Mouse (Mus musculus): ENCODE results near the gene Ctsg. TPM values are rescaled to one million over a fixed set of nuclear protein-coding genes. Genes with fewer than 3 reads are reported as not detected.
"Not testable (repeated sequence)": the region's sequence is repeated elsewhere in the genome, so short reads cannot be mapped to it uniquely, and the experiment has no call there.

Gene Ctsg
- polyA plus RNA-seq, 1 experiment from 2014 or later, result not detected

- Histone ChIP-seq H3K36me3 (no peaks in the 10 kb centered on the region), H3K9me3 (no peaks in the 10 kb centered on the region), H3K4me3 (no peak overlapping the region), H3K27me3 (no peaks in the 10 kb centered on the region), H3K4me1 (replicated peaks) (no peaks in the 10 kb centered on the region), H3K27ac (replicated peaks) (no peak overlapping the region), H3K9ac (no peak overlapping the region), H3K4me2 (no peak overlapping the region)
- WGBS, result 76% methylated on average over 2 of the region's 2 CpGs
- ATAC-seq (ENCODE audit: low read depth), result no peak
These were observed 9.0 kb downstream of the Ctsg start for GRCm38 (mm10) chr14:56093353-56093752.

DNA sequence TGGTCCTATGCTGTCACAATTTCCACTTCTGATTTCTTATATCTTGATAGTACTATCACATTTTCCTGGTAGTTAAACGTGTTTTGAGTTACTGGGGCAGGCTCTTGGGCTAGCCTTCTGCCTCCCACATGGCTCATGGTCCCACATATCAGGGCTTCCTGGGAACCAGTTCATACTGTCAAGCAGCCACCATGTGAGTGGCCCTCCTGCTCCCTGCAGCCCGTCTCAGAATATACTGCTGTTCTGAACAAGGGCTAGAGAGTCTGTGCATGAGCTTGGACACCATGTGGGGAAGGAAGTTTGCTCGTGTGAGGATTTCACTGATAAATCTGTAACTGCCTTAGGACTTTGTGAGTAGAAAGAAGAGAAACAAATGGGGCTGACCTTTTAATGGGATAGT is 15.7 kb downstream of the Ctsg start:
- no peaks in the 10 kb centered on the region for H3K4me1 ChIP-seq (replicated peaks)
- no peaks in the 10 kb centered on the region for H3K9me3 ChIP-seq
- no peak for ATAC-seq (ENCODE audit: low read depth)
- H3K4me2 ChIP-seq, result no peak overlapping the region
- H3K9ac ChIP-seq, result no peak overlapping the region
- no peak overlapping the region for H3K4me3 ChIP-seq
- no peaks in the 10 kb centered on the region for H3K27me3 ChIP-seq
- no peaks in the 10 kb centered on the region for H3K36me3 ChIP-seq
- H3K27ac ChIP-seq (replicated peaks), result no peak overlapping the region
- 76% methylated on average over 3 of the region's 3 CpGs for WGBS

DNA sequence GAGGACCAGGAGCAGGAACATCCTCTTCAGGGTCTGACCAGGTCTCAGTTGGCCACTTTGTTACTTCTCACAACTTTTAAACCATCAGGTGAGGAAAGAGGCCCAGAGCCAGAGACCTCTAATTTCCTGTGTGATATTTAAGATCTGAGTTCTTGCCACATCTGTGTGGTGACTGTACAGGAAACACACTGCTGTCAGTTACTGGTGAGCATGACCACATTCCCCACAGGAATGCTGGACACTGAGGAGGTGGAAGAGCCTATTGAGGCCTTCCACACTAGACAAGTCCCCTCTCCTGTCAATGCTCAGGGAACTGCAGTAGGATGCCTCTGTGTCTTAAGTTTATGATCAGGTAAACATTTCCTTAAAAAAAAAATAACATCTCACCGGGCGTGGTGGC is 17.2 kb downstream of the Ctsg start, which contains the start of gene Mcpt8:
Gene Mcpt8 (minus strand): TSS at position 107 of the 400 bp plus-strand sequence.
- 98% methylated on average over 2 of the region's 2 CpGs for WGBS
- no peak for ATAC-seq (ENCODE audit: low read depth)
- H3K9me3 ChIP-seq, result no peaks in the 10 kb centered on the region
- H3K4me1 ChIP-seq (replicated peaks), result no peaks in the 10 kb centered on the region
- no peaks in the 10 kb centered on the region for H3K27me3 ChIP-seq
- no peak within 1 kb of the TSS for H3K4me3 ChIP-seq
- no peak within 1 kb of the TSS for H3K4me2 ChIP-seq
- H3K36me3 ChIP-seq, result no peaks in the 10 kb centered on the region
- no peak within 1 kb of the TSS for H3K9ac ChIP-seq
- no peak within 1 kb of the TSS for H3K27ac ChIP-seq (replicated peaks)

- Histone ChIP-seq H3K9ac (no peak overlapping the region), H3K27me3 (no peaks in the 10 kb centered on the region), H3K4me3 (no peak overlapping the region), H3K36me3 (no peaks in the 10 kb centered on the region), H3K9me3 (no peaks in the 10 kb centered on the region), H3K4me2 (no peak overlapping the region), H3K27ac (replicated peaks) (no peak overlapping the region), H3K4me1 (replicated peaks) (no peaks in the 10 kb centered on the region)
- WGBS, result 75% methylated on average over 4 of the region's 4 CpGs
- ATAC-seq (ENCODE audit: low read depth), result no peak
These were observed 20.4 kb downstream of the Ctsg start for GRCm38 (mm10) chr14:56082016-56082415.

GRCm38 (mm10) chr14:56062213-56062612 is 40.2 kb downstream of the Ctsg start, which contains the start of gene Mcpt4:
TSS of gene Mcpt4 (minus strand) at chr14:56062313.
- H3K4me2 ChIP-seq; H3K4me3 ChIP-seq; H3K36me3 ChIP-seq; H3K9ac ChIP-seq; H3K27ac ChIP-seq (replicated peaks); ATAC-seq (ENCODE audit: low read depth); H3K4me1 ChIP-seq (replicated peaks); H3K9me3 ChIP-seq; H3K27me3 ChIP-seq: not testable (repeated sequence)
- 86% methylated on average over 3 of the region's 3 CpGs for WGBS

DNA sequence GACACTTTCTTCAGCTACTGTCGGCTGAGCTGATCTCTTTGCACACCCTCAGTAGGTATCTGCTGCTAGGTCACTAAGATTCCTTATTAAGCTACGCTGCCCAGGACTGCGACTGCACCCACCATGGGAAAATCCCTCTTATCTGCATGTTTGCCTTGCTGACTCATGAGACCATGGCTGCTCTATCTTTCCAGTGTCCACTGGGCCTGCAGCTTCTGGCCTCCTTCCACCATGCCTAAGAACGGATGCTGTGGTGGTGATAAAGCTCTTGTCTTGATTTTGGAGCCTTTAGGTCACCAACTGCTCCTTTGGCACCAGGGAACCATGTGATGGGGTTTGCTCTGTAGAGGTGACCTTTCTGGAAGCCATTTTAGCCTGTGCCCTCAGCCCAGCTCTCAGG is 44.7 kb downstream of the Ctsg start:
- Histone ChIP-seq H3K4me3 (no peak overlapping the region), H3K27me3 (no peaks in the 10 kb centered on the region), H3K9ac (no peak overlapping the region), H3K4me1 (replicated peaks) (no peaks in the 10 kb centered on the region), H3K4me2 (no peak overlapping the region), H3K9me3 (no peaks in the 10 kb centered on the region), H3K27ac (replicated peaks) (no peak overlapping the region), H3K36me3 (no peaks in the 10 kb centered on the region)
- WGBS, result 90% methylated on average over 4 of the region's 4 CpGs
- ATAC-seq (ENCODE audit: low read depth), result no peak

- no peak overlapping the region for H3K9ac ChIP-seq
- no peaks in the 10 kb centered on the region for H3K9me3 ChIP-seq
- no peaks in the 10 kb centered on the region for H3K36me3 ChIP-seq
- no peaks in the 10 kb centered on the region for H3K4me1 ChIP-seq (replicated peaks)
- no peak for ATAC-seq (ENCODE audit: low read depth)
- H3K27ac ChIP-seq (replicated peaks), result no peak overlapping the region
- H3K4me2 ChIP-seq, result no peak overlapping the region
- no peaks in the 10 kb centered on the region for H3K27me3 ChIP-seq
- 85% methylated on average over 3 of the region's 3 CpGs for WGBS
- no peak overlapping the region for H3K4me3 ChIP-seq
These were observed 47.0 kb downstream of the Ctsg start for GRCm38 (mm10) chr14:56055408-56055807.

Small RNAs within 50 kb of the gene (microRNA-seq; reads per million reads assigned to microRNA genes)
- not detected for gene Mir6949

Other genes starting within 250 kb of the Ctsg start
- gene Nynrin, start 248.6 kb downstream of the Ctsg start, polyA plus RNA-seq (2015; fragmentation: Nextera tagmentation; extraction: Ambion mirVana), result 11.8 and 12.7 TPM in 2 replicates
- gene Cbln3, start 218.2 kb downstream of the Ctsg start, polyA plus RNA-seq (2015; fragmentation: Nextera tagmentation; extraction: Ambion mirVana), result 0.19 and 0.25 TPM in 2 replicates
- gene Khnyn, start 217.6 kb downstream of the Ctsg start, polyA plus RNA-seq (2015; fragmentation: Nextera tagmentation; extraction: Ambion mirVana), result 10.5 and 11.1 TPM in 2 replicates
- 105 and 109 TPM in 2 replicates for gene Sdr39u1, start 202.3 kb downstream of the Ctsg start, polyA plus RNA-seq (2015; fragmentation: Nextera tagmentation; extraction: Ambion mirVana)
- gene Cma1, start 157.9 kb downstream of the Ctsg start, polyA plus RNA-seq (2015; fragmentation: Nextera tagmentation; extraction: Ambion mirVana), result 0.47 TPM in 1 of 2 replicates, not detected in the other
- not detected in 2 replicates for gene Cma2, start 151.6 kb downstream of the Ctsg start, polyA plus RNA-seq (2015; fragmentation: Nextera tagmentation; extraction: Ambion mirVana)
- not detected in 2 replicates for gene Mcpt1, start 84.6 kb downstream of the Ctsg start, polyA plus RNA-seq (2015; fragmentation: Nextera tagmentation; extraction: Ambion mirVana)
- not detected in 2 replicates for gene Mcpt9, start 72.1 kb downstream of the Ctsg start, polyA plus RNA-seq (2015; fragmentation: Nextera tagmentation; extraction: Ambion mirVana)
- gene Mcpt2, start 60.5 kb downstream of the Ctsg start, polyA plus RNA-seq (2015; fragmentation: Nextera tagmentation; extraction: Ambion mirVana), result not detected in 2 replicates
- gene Mcpt4, start 40.3 kb downstream of the Ctsg start, polyA plus RNA-seq (2015; fragmentation: Nextera tagmentation; extraction: Ambion mirVana), result not detected in 2 replicates
- not detected in 2 replicates for gene Mcpt8, start 17.3 kb downstream of the Ctsg start, polyA plus RNA-seq (2015; fragmentation: Nextera tagmentation; extraction: Ambion mirVana)
- gene Gzme, start 18.1 kb upstream of the Ctsg start, polyA plus RNA-seq (2015; fragmentation: Nextera tagmentation; extraction: Ambion mirVana), result not detected in 2 replicates
- gene Gzmd, start 30.0 kb upstream of the Ctsg start, polyA plus RNA-seq (2015; fragmentation: Nextera tagmentation; extraction: Ambion mirVana), result not detected in 2 replicates
- not detected in 2 replicates for gene Gzmg, start 57.0 kb upstream of the Ctsg start, polyA plus RNA-seq (2015; fragmentation: Nextera tagmentation; extraction: Ambion mirVana)
- not detected in 2 replicates for gene Gzmn, start 72.0 kb upstream of the Ctsg start, polyA plus RNA-seq (2015; fragmentation: Nextera tagmentation; extraction: Ambion mirVana)
- gene Gzmf, start 108.8 kb upstream of the Ctsg start, polyA plus RNA-seq (2015; fragmentation: Nextera tagmentation; extraction: Ambion mirVana), result not detected in 2 replicates
- gene Gzmc, start 132.1 kb upstream of the Ctsg start, polyA plus RNA-seq (2015; fragmentation: Nextera tagmentation; extraction: Ambion mirVana), result not detected in 2 replicates
- not detected in 2 replicates for gene Gzmb, start 159.7 kb upstream of the Ctsg start, polyA plus RNA-seq (2015; fragmentation: Nextera tagmentation; extraction: Ambion mirVana)